Mouse (Mus musculus): ENCODE measurements around the gene Mfng.
A peak's percentile ranks its signal among the peaks of the same experiment; 100 is the strongest.

The Mfng gene

GRCm38 (mm10) chr15:78718290-78719250 is 54.7 kb downstream of the Mfng start, which contains the start of gene Elfn2:
Gene Elfn2 (minus strand): TSS chr15:78718771.
- peak in 1 of 2 experiments; percentile 50 for DNase-seq (ENCODE audit: inconsistent age in 2 of 2, low spot score in 1 of 2)

GRCm38 (mm10) chr15:78716936-78717335 is 56.3 kb downstream of the Mfng start:
- DNase-seq (ENCODE audit: inconsistent age in 2 of 2, low spot score in 1 of 2): no peak

GRCm38 (mm10) chr15:78715856-78716255 is 57.4 kb downstream of the Mfng start:
- DNase-seq (ENCODE audit: inconsistent age in 2 of 2, low spot score in 1 of 2): no peak

DNA sequence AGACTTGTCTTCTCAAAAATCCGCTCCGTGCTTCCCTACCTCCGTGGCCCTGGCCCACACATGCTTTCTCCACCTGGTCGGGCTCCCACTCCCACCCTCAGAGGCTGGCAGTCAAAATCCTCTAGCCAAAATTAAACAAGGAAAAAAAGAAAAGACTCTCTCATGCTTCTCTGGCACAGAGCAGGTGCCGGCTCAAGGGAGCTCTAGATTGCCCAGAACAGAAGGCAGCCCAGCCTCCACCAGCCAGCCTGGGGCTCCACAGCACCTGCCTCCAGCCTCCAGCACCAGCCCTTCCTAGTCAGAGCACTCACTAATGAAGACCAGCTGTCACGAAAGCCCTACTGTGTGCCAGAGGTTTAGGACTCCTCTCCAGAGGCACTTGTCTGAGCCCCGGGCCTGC is 59.5 kb downstream of the Mfng start:
- DNase-seq (ENCODE audit: inconsistent age in 2 of 2, low spot score in 1 of 2): no peak

DNA sequence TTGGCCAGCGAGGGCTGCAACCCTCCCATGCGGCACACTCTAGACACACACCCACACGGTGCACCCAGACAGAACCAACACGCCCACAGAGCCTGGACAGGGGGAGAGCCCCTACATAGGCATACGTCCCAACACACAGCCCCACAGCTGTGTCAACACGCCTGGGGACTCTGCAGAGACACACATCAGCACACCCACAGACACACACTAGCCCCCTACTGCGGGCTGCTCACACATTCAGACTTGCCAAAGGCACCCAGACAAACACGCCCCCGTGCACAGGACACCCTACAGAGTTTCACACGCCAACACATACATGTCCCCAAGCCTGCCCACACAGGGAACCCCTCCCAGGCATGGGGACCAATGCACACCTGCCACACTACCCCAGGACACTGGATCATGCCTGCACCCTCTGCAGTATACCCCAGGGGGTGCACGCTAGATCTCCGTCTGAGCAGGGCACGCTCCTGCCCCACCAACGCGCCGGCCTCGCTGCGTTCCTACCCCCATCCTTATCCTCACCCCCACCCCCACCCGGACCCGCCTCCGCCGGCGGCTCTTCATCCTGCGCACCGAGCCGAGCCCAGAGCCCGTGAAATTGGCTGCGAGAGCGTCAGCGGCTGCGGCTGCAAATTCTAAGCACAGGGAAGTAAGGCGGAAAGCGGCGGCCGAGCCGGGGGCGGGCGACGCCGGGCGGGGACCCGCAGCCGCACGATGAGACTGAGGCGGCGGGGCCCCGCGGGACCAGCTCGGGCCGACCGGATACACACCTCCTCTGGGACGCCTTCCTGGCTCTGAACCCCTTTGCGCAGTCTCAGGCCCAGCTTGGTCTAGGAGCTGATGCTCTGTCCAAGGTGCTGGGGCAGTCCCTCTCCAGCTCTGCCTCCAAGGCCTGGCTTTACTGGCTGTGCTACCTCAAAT is 60.7 kb downstream of the Mfng start:
- peak; percentile 40 to 69 for DNase-seq (ENCODE audit: inconsistent age in 2 of 2, low spot score in 1 of 2)

DNA sequence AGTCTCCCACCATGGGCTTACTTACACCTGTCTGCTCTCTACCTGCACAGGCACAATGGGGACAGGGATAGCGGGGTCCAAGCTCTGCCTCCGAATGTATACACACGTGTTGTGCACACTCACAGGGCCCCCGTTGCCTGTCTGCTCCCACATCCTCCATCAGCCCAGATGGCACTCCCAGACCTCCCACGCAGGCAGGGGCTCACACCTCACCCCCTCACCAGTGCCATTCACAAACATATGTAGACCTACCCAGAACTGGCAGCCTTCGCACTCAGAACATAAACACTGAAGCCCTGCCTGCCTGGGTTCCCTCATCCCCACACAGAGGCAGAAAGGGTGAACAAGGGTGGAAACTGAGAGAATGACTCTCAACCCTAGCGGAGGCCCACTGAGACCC is 61.3 kb downstream of the Mfng start:
- no peak for DNase-seq (ENCODE audit: inconsistent age in 2 of 2, low spot score in 1 of 2)

DNA sequence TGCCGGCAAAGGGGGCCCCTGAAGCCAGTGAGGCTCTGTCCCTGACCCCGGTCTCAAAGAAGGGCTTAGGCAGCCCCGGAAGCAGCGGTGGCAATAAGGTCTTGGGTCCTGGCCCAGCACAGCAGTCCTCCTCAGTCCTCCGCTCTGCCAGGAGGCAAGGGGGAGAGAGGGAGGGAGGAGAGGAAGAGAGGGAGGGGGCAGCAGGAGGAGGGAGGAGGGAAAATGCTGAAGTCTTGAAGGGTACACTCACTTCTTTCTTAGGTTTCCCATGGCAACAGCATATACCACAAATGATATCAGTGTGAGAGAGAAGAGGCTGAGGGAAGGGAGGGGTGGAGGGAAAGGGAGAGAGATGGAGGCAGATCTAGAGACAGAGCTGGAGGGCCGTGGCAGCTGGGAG is 62.6 kb downstream of the Mfng start:
- DNase-seq (ENCODE audit: inconsistent age in 2 of 2, low spot score in 1 of 2): no peak

DNA sequence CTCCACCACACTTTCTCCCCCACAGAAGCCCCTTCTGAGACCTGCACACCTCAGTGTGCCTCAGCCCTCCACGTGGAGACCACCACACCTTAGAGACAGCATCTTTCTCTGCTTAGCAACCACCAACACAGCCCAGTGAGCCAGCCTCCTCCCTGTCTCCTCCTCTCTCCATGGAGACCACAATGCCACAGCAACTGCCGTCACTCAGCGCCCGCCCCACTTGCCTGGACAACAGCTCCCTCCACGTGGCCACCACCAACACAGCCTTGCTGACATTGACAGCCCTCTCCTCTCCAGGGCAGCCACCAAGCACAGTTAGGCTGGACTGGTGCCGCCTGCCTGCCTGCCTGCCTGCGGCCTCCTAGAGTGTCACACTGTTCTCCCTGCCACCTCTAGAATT is 63.5 kb downstream of the Mfng start:
- DNase-seq (ENCODE audit: inconsistent age in 2 of 2, low spot score in 1 of 2): peak; percentile 30 to 48

GRCm38 (mm10) chr15:78706630-78707029 is 66.6 kb downstream of the Mfng start:
- DNase-seq (ENCODE audit: inconsistent age in 2 of 2, low spot score in 1 of 2): peak; percentile 46 to 49
